In the genomic region with DNA sequence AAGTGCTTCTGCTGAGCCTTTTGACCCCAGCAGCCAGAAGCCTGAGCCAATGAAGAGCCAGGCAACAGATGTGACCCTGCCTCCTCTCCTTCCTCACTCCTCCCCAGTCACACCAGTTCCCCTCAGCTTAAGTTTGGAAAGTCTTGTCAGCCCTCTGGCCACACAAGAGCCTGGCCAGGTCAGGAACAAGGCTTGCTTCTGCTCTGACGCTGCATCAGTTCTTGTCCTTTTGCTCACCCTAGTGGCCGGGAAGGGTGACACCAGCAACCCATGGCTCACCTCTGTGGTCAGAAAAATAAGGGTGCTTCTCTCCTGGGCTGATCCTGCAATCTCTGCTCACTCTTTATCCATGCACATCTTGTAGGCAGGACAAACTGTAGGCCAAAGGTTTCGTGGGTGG, we compare ENCODE assay signal across 9 mouse cellular contexts. TPM values are rescaled to one million over a fixed set of nuclear protein-coding genes. Genes with fewer than 3 reads are reported as not detected.
DNase-seq lines count a peak whose midpoint lies in the region; ATAC-seq and TF ChIP-seq lines count a peak whose summit lies in the region.
"Had no signal": no experiment of that assay in that cellular context is flagged by ENCODE, and none has a peak within 500 bp of the region (broad histone marks: within the 10 kb centered on the region; RNA-seq: fewer than 3 reads in every experiment).

No protein-coding gene starts in this region.

- no peaks in the 10 kb centered on the region for H3K36me3 ChIP-seq in embryonic facial prominence, embryonic 14.5 days (ENCODE audit: control insufficient read depth, insufficient read depth, low read length)
- no peaks in the 10 kb centered on the region for H3K36me3 ChIP-seq in kidney, postnatal 0 days (ENCODE audit: insufficient read depth, low read length)
- H3K36me3 ChIP-seq: neural tube, embryonic 13.5 days had no signal

- peak in 1 of 2 experiments; percentile 31 for DNase-seq in layer of hippocampus, adult 2 months (ENCODE audit: low spot score in 2 of 2)
- no peak for DNase-seq in layer of hippocampus, postnatal 25 days (ENCODE audit: extremely low spot score in 1 of 2, low spot score in 1 of 2)
- peak; percentile 61 for DNase-seq in R1 (ENCODE audit: low read depth, low spot score)
- DNase-seq in embryonic facial prominence, embryonic 14.5 days (ENCODE audit: low spot score), result peak; percentile 65
- peak; percentile 84 for DNase-seq in kidney, postnatal 0 days (ENCODE audit: low spot score)
- peak; percentile 44 for DNase-seq in thymus, postnatal 25 days
- DNase-seq in layer of hippocampus, adult 8-10 months (ENCODE audit: low spot score in 2 of 2), result no peak

- H3K4me2 ChIP-seq in embryonic facial prominence, embryonic 14.5 days (ENCODE audit: low read depth, low read length), result no peak overlapping the region
- no peak overlapping the region for H3K4me2 ChIP-seq in kidney, postnatal 0 days (ENCODE audit: low read length)
- H3K4me2 ChIP-seq: neural tube, embryonic 13.5 days had no signal

- no peaks in the 10 kb centered on the region for H3K27me3 ChIP-seq in embryonic facial prominence, embryonic 14.5 days (replicated peaks; ENCODE audit: control insufficient read depth, insufficient read depth, low read length)
- H3K27me3 ChIP-seq in kidney, postnatal 0 days (ENCODE audit: insufficient read depth, low read length), result no peaks in the 10 kb centered on the region

- H3K27ac ChIP-seq in layer of hippocampus, adult 2 months, result no peak overlapping the region
- H3K27ac ChIP-seq in embryonic facial prominence, embryonic 14.5 days (replicated peaks; ENCODE audit: low read depth, low read length), result no peak overlapping the region
- H3K27ac ChIP-seq in kidney, postnatal 0 days, result no peak overlapping the region
- H3K27ac ChIP-seq: neural tube, embryonic 13.5 days had no signal

- 17% methylated on average over 3 of the region's 3 CpGs for WGBS in embryonic facial prominence, embryonic 14.5 days
- WGBS in kidney, postnatal 0 days, result 8% methylated on average over 3 of the region's 3 CpGs

- H3K4me3 ChIP-seq in layer of hippocampus, adult 2 months, result no peak overlapping the region
- H3K4me3 ChIP-seq in embryonic facial prominence, embryonic 14.5 days (ENCODE audit: low read depth, low read length), result no peak overlapping the region
- no peak overlapping the region for H3K4me3 ChIP-seq in kidney, postnatal 0 days (replicated peaks; ENCODE audit: low read depth, low read length)
- H3K4me3 ChIP-seq: neural tube, embryonic 13.5 days had no signal

- ATAC-seq in embryonic facial prominence, embryonic 14.5 days (ENCODE audit: low read depth), result no peak
- peak; percentile 44; the same call in 1 of the 2 replicates for ATAC-seq in kidney, postnatal 0 days (replicated peaks; ENCODE audit: low FRiP score, low read depth)
- ATAC-seq in megakaryocyte-erythroid progenitor cell, adult 5-6 weeks (replicated peaks; ENCODE audit: low FRiP score, low TSS enrichment, poor library complexity, severe bottlenecking), result peak; percentile 84

- TF ChIP-seq CTCF in layer of hippocampus, adult 2 months (conservative IDR thresholded peaks at IDR 0.05), result peak; percentile 76
- peak; percentile 90 for TF ChIP-seq CTCF in kidney, postnatal 0 days (IDR thresholded peaks at IDR 0.05; ENCODE audit: low read depth)

- H3K4me1 ChIP-seq in embryonic facial prominence, embryonic 14.5 days (ENCODE audit: control insufficient read depth, insufficient read depth, low read length), result peaks cover 19% of the 10 kb centered on the region
- no peaks in the 10 kb centered on the region; the same call in 1 of the 2 replicates for H3K4me1 ChIP-seq in kidney, postnatal 0 days (replicated peaks; ENCODE audit: insufficient read depth, low read length)

- H3K9ac ChIP-seq in embryonic facial prominence, embryonic 14.5 days (ENCODE audit: low read depth, low read length), result no peak overlapping the region
- no peak overlapping the region for H3K9ac ChIP-seq in kidney, postnatal 0 days (ENCODE audit: low read depth, low read length)
- H3K9ac ChIP-seq: neural tube, embryonic 13.5 days had no signal

- H3K9me3 ChIP-seq in embryonic facial prominence, embryonic 14.5 days (ENCODE audit: control insufficient read depth, low read length), result peaks cover 11% of the 10 kb centered on the region
- no peaks in the 10 kb centered on the region for H3K9me3 ChIP-seq in kidney, postnatal 0 days (replicated peaks; ENCODE audit: low read length)

RNA-seq across cellular contexts. Expression of a gene that starts 23.5 kb away (rescaled TPM):
- total RNA-seq in layer of hippocampus, adult 2 months (2021), result 10 to 100 TPM; 79.3 to 84.1 TPM
- total RNA-seq in layer of hippocampus, postnatal 25 days (2021), result 10 to 100 TPM; 85.3 to 87.3 TPM
- polyA plus RNA-seq in embryonic facial prominence, embryonic 14.5 days (2014; fragmentation: Nextera tagmentation; extraction: Ambion mirVana), result 72.9 and 76.9 TPM in 2 replicates
- 76.9 and 86.3 TPM in 2 replicates for polyA plus RNA-seq in kidney, postnatal 0 days (2015; fragmentation: Nextera tagmentation; extraction: Ambion mirVana)
- total RNA-seq in megakaryocyte-erythroid progenitor cell, adult 5-6 weeks (2014; fragmentation: Nextera tagmentation), result 76.4 and 89.3 TPM in 2 replicates
- total RNA-seq in megakaryocyte-erythroid progenitor cell, adult 5-6 weeks (2017), result 16.3 and 36.6 TPM in 2 replicates
- 10 to 100 TPM; 75.4 to 90.5 (median 81.6) TPM for total RNA-seq in layer of hippocampus, adult 8-10 months (2022)

RNA-seq across cellular contexts. Expression of a gene that starts 34.9 kb away (rescaled TPM):
- total RNA-seq in layer of hippocampus, adult 2 months (2021), result 100 to 1,000 TPM; 111 to 112 TPM
- 100 to 1,000 TPM; 116 to 118 TPM for total RNA-seq in layer of hippocampus, postnatal 25 days (2021)
- 4.1 and 10.5 TPM in 2 replicates for polyA plus RNA-seq in embryonic facial prominence, embryonic 14.5 days (2014; fragmentation: Nextera tagmentation; extraction: Ambion mirVana)
- polyA plus RNA-seq in kidney, postnatal 0 days (2015; fragmentation: Nextera tagmentation; extraction: Ambion mirVana), result 22.5 and 23.3 TPM in 2 replicates
- 2.4 TPM in 2 replicates for total RNA-seq in megakaryocyte-erythroid progenitor cell, adult 5-6 weeks (2014; fragmentation: Nextera tagmentation)
- total RNA-seq in megakaryocyte-erythroid progenitor cell, adult 5-6 weeks (2017), result 2.9 TPM in 1 of 2 replicates, not detected in the other
- 100 to 1,000 TPM; 109 to 163 (median 138) TPM for total RNA-seq in layer of hippocampus, adult 8-10 months (2022)

RNA-seq across cellular contexts. Expression of a gene that starts 41.4 kb away (rescaled TPM):
- not detected for total RNA-seq in layer of hippocampus, adult 2 months (2021)
- total RNA-seq in layer of hippocampus, postnatal 25 days (2021), result under 1 TPM in 1 of 2 experiments, not detected in 1; 0.34 TPM
- 53.7 and 62.4 TPM in 2 replicates for polyA plus RNA-seq in embryonic facial prominence, embryonic 14.5 days (2014; fragmentation: Nextera tagmentation; extraction: Ambion mirVana)
- 715 and 716 TPM in 2 replicates for polyA plus RNA-seq in kidney, postnatal 0 days (2015; fragmentation: Nextera tagmentation; extraction: Ambion mirVana)
- not detected in 2 replicates for total RNA-seq in megakaryocyte-erythroid progenitor cell, adult 5-6 weeks (2014; fragmentation: Nextera tagmentation)
- not detected in 2 replicates for total RNA-seq in megakaryocyte-erythroid progenitor cell, adult 5-6 weeks (2017)
- total RNA-seq in layer of hippocampus, adult 8-10 months (2022), result 1 to 10 TPM in 1 of 4 experiments, under 1 TPM in 3; 0.55 to 1.1 (median 0.84) TPM

RNA-seq across cellular contexts. Expression of a gene that starts 47.3 kb away (rescaled TPM):
- total RNA-seq in layer of hippocampus, adult 2 months (2021), result not detected
- total RNA-seq in layer of hippocampus, postnatal 25 days (2021), result not detected
- not detected in 2 replicates for polyA plus RNA-seq in embryonic facial prominence, embryonic 14.5 days (2014; fragmentation: Nextera tagmentation; extraction: Ambion mirVana)
- not detected in 2 replicates for polyA plus RNA-seq in kidney, postnatal 0 days (2015; fragmentation: Nextera tagmentation; extraction: Ambion mirVana)
- not detected in 2 replicates for total RNA-seq in megakaryocyte-erythroid progenitor cell, adult 5-6 weeks (2014; fragmentation: Nextera tagmentation)
- total RNA-seq in megakaryocyte-erythroid progenitor cell, adult 5-6 weeks (2017), result not detected in 2 replicates
- total RNA-seq in layer of hippocampus, adult 8-10 months (2022), result not detected
- polyA plus RNA-seq: neural tube, embryonic 13.5 days had no signal

RNA-seq across cellular contexts. Expression of a gene that starts 52.5 kb away (rescaled TPM):
- not detected for total RNA-seq in layer of hippocampus, adult 2 months (2021)
- not detected for total RNA-seq in layer of hippocampus, postnatal 25 days (2021)
- not detected in 2 replicates for polyA plus RNA-seq in embryonic facial prominence, embryonic 14.5 days (2014; fragmentation: Nextera tagmentation; extraction: Ambion mirVana)
- polyA plus RNA-seq in kidney, postnatal 0 days (2015; fragmentation: Nextera tagmentation; extraction: Ambion mirVana), result not detected in 2 replicates
- total RNA-seq in megakaryocyte-erythroid progenitor cell, adult 5-6 weeks (2014; fragmentation: Nextera tagmentation), result not detected in 2 replicates
- total RNA-seq in megakaryocyte-erythroid progenitor cell, adult 5-6 weeks (2017), result not detected in 2 replicates
- total RNA-seq in layer of hippocampus, adult 8-10 months (2022), result not detected
- polyA plus RNA-seq: neural tube, embryonic 13.5 days had no signal

Comparison
In these comparisons a context has a peak if more than half of its experiments do, and no peak if none do; other contexts are left out.
1. DNase-seq: peak in R1 (single experiment), embryonic facial prominence, embryonic 14.5 days (single experiment), kidney, postnatal 0 days (single experiment) and thymus, postnatal 25 days (single experiment); none in layer of hippocampus, postnatal 25 days (0 of 2) and layer of hippocampus, adult 8-10 months (0 of 2).
2. RNA of a gene that starts 34.9 kb away (total RNA-seq): 109 to 163 TPM in layer of hippocampus, adult 8-10 months, 116 to 118 TPM in layer of hippocampus, postnatal 25 days and 111 to 112 TPM in layer of hippocampus, adult 2 months; 2.4 to 2.9 TPM in megakaryocyte-erythroid progenitor cell, adult 5-6 weeks; every median in the first group is over 10 times any median in the second.